16 mouse cellular contexts compared by ENCODE assay signal in genomic region chr7:54622436-54622835, GRCm38 (mm10).
DNase-seq lines count a peak whose midpoint lies in the region; ATAC-seq and TF ChIP-seq lines count a peak whose summit lies in the region.
"Had no signal": no experiment of that assay in that cellular context is flagged by ENCODE, and none has a peak within 500 bp of the region (broad histone marks: within the 10 kb centered on the region; RNA-seq: fewer than 3 reads in every experiment).

No protein-coding gene starts in this region.

- H3K4me3 ChIP-seq in hindbrain, postnatal 0 days (ENCODE audit: low read length): no peak overlapping the region
- no peak overlapping the region for H3K4me3 ChIP-seq in hindbrain, embryonic 10.5 days
- H3K4me3 ChIP-seq: embryonic facial prominence, embryonic 10.5 days; embryonic facial prominence, embryonic 12.5 days; forebrain, embryonic 13.5 days had no signal

- peak; percentile 75 to 77 for DNase-seq in cerebellum, postnatal 14 days
- DNase-seq in cerebellum, adult 8-10 months: no peak
- DNase-seq in hindbrain, postnatal 0 days (ENCODE audit: low spot score): peak; percentile 50
- DNase-seq in hindbrain, embryonic 10.5 days (ENCODE audit: low spot score): no peak
- DNase-seq in brain, embryonic 14.5 days (ENCODE audit: low read depth): peak; percentile 59
- DNase-seq in heart, adult 9 months (ENCODE audit: low spot score in 2 of 2): no peak
- DNase-seq: adrenal gland, adult 2 months; adrenal gland, postnatal 10 days; adrenal gland, postnatal 25 days; cerebellum, adult 18-20 months; cerebellum, adult 9-10 months; cerebellum, postnatal 25 days; forebrain, postnatal 0 days had no signal

- no peak overlapping the region for H3K9ac ChIP-seq in hindbrain, postnatal 0 days (replicated peaks; ENCODE audit: low read length)
- H3K9ac ChIP-seq: embryonic facial prominence, embryonic 12.5 days; forebrain, embryonic 13.5 days; forebrain, postnatal 0 days had no signal

- ATAC-seq in hindbrain, postnatal 0 days: no peak
- ATAC-seq: forebrain, embryonic 13.5 days; forebrain, postnatal 0 days had no signal

- H3K27ac ChIP-seq in hindbrain, postnatal 0 days: no peak overlapping the region
- H3K27ac ChIP-seq in hindbrain, embryonic 10.5 days: no peak overlapping the region
- H3K27ac ChIP-seq: embryonic facial prominence, embryonic 10.5 days; embryonic facial prominence, embryonic 12.5 days; forebrain, embryonic 13.5 days had no signal

- no peaks in the 10 kb centered on the region for H3K9me3 ChIP-seq in hindbrain, postnatal 0 days (ENCODE audit: low read length)
- H3K9me3 ChIP-seq in hindbrain, embryonic 10.5 days: no peaks in the 10 kb centered on the region
- H3K9me3 ChIP-seq: embryonic facial prominence, embryonic 10.5 days; embryonic facial prominence, embryonic 12.5 days; forebrain, embryonic 13.5 days had no signal

- H3K4me1 ChIP-seq in hindbrain, postnatal 0 days (ENCODE audit: insufficient read depth, low read length): no peaks in the 10 kb centered on the region
- no peaks in the 10 kb centered on the region for H3K4me1 ChIP-seq in hindbrain, embryonic 10.5 days (replicated peaks)
- H3K4me1 ChIP-seq: embryonic facial prominence, embryonic 10.5 days; embryonic facial prominence, embryonic 12.5 days; forebrain, embryonic 13.5 days had no signal

- H3K27me3 ChIP-seq in hindbrain, postnatal 0 days (ENCODE audit: insufficient read depth, low read length): no peaks in the 10 kb centered on the region
- no peaks in the 10 kb centered on the region for H3K27me3 ChIP-seq in hindbrain, embryonic 10.5 days (ENCODE audit: insufficient read depth, poor library complexity, severe bottlenecking)
- H3K27me3 ChIP-seq: embryonic facial prominence, embryonic 12.5 days; forebrain, embryonic 13.5 days had no signal

- 68% methylated on average over 2 of the region's 2 CpGs for WGBS in hindbrain, postnatal 0 days
- 97% methylated on average over 2 of the region's 2 CpGs for WGBS in hindbrain, embryonic 10.5 days

- no peak overlapping the region for H3K4me2 ChIP-seq in hindbrain, postnatal 0 days (ENCODE audit: low read depth, low read length)
- H3K4me2 ChIP-seq: embryonic facial prominence, embryonic 12.5 days; forebrain, embryonic 13.5 days had no signal

- H3K36me3 ChIP-seq in hindbrain, postnatal 0 days (ENCODE audit: insufficient read depth, low read length): no peaks in the 10 kb centered on the region
- no peaks in the 10 kb centered on the region for H3K36me3 ChIP-seq in hindbrain, embryonic 10.5 days
- H3K36me3 ChIP-seq: embryonic facial prominence, embryonic 10.5 days; embryonic facial prominence, embryonic 12.5 days had no signal

- no peak for TF ChIP-seq POLR2A in brain, embryonic 14.5 days (IDR thresholded peaks at IDR 0.05; ENCODE audit: borderline replicate concordance, extremely low read depth, insufficient read depth, insufficient read length, poor library complexity, severe bottlenecking)

- TF ChIP-seq CTCF in hindbrain, postnatal 0 days (IDR thresholded peaks at IDR 0.05; ENCODE audit: low read depth): no peak
- no peak for TF ChIP-seq CTCF in brain, embryonic 14.5 days (IDR thresholded peaks at IDR 0.05; ENCODE audit: borderline replicate concordance, extremely low read depth, insufficient read depth, insufficient read length)

Comparison
In these comparisons a context has a peak if more than half of its experiments do, and no peak if none do; other contexts are left out.
1. DNase-seq: peak in cerebellum, postnatal 14 days (2 of 2), hindbrain, postnatal 0 days (single experiment) and brain, embryonic 14.5 days (single experiment); none in cerebellum, adult 8-10 months (single experiment), hindbrain, embryonic 10.5 days (single experiment) and heart, adult 9 months (0 of 2).